Mouse (Mus musculus) C2C12 (cell line): Measurements from ENCODE around the gene Lrrc8d.

Experiments
- CEBPB ChIP-seq: IDR thresholded peaks from one replicate; pipeline ENCODE4 v1.6.1; 2011; ENCODE audit warnings: low read depth, mild to moderate bottlenecking, control low read depth, moderate library complexity
- CTCF ChIP-seq: IDR thresholded peaks from one replicate; pipeline ENCODE4 v1.5.1; 2011; ENCODE audit not compliant: control insufficient read depth, insufficient read depth, insufficient read length
- MAX ChIP-seq: IDR thresholded peaks from one replicate; pipeline ENCODE4 v1.6.1; 2011; ENCODE audit warnings: mild to moderate bottlenecking, control low read depth
- USF1 ChIP-seq: IDR thresholded peaks from one replicate; pipeline ENCODE4 v1.6.1; 2011; ENCODE audit warnings: low read depth, mild to moderate bottlenecking, control low read depth, moderate library complexity

- TF ChIP-seq CTCF, result no peak
- no peak for TF ChIP-seq MAX
- TF ChIP-seq CEBPB, result no peak
- no peak for TF ChIP-seq USF1
These were observed 27.4 kb upstream of the Lrrc8d start for GRCm38 (mm10) chr5:105672332-105672731.
